Mouse (Mus musculus): ENCODE results near the gene Flt3. TPM values are rescaled to one million over a fixed set of nuclear protein-coding genes. Genes with fewer than 3 reads are reported as not detected.

Gene Flt3
- total and polyA plus RNA-seq, 2 experiments from 2014 or later = 2.5 to 2.8 TPM

GRCm38 (mm10) chr5:147294121-147294520 lies 106.2 kb downstream of the Flt3 start:
- peak; percentile 59 for TF ChIP-seq CTCF (IDR thresholded peaks at IDR 0.05; ENCODE audit: low read depth)
- no peak for ATAC-seq
- Histone ChIP-seq H3K9ac (replicated peaks; ENCODE audit: low read length) (no peak overlapping the region), H3K27me3 (ENCODE audit: insufficient read depth, low read length) (peaks cover 64% of the 10 kb centered on the region), H3K27ac (no peak overlapping the region), H3K4me3 (ENCODE audit: low read length) (no peak overlapping the region), H3K36me3 (ENCODE audit: insufficient read depth, low read length) (no peaks in the 10 kb centered on the region), H3K4me1 (ENCODE audit: insufficient read depth, low read length) (no peaks in the 10 kb centered on the region), H3K9me3 (ENCODE audit: low read length) (no peaks in the 10 kb centered on the region), H3K4me2 (ENCODE audit: low read depth, low read length) (no peak overlapping the region)
- peak; percentile 38 for DNase-seq (ENCODE audit: low spot score)
- 13% methylated on average over 20 of the region's 20 CpGs for WGBS

- Histone ChIP-seq H3K4me3 (ENCODE audit: low read length) (no peak overlapping the region), H3K4me1 (ENCODE audit: insufficient read depth, low read length) (no peaks in the 10 kb centered on the region), H3K36me3 (ENCODE audit: insufficient read depth, low read length) (no peaks in the 10 kb centered on the region), H3K4me2 (ENCODE audit: low read depth, low read length) (no peak overlapping the region), H3K27ac (no peak overlapping the region), H3K9ac (replicated peaks; ENCODE audit: low read length) (no peak overlapping the region), H3K9me3 (ENCODE audit: low read length) (no peaks in the 10 kb centered on the region), H3K27me3 (ENCODE audit: insufficient read depth, low read length) (peaks cover 57% of the 10 kb centered on the region)
- TF ChIP-seq CTCF (IDR thresholded peaks at IDR 0.05; ENCODE audit: low read depth) = peak; percentile 96
- 19% methylated on average over 18 of the region's 18 CpGs for WGBS
- ATAC-seq (peak; percentile 80; the same call in 1 of the 2 replicates), DNase-seq (ENCODE audit: low spot score) (peak; percentile 90)
Observed at GRCm38 (mm10) chr5:147293127-147293910, 107.0 kb downstream of the Flt3 start.

DNA sequence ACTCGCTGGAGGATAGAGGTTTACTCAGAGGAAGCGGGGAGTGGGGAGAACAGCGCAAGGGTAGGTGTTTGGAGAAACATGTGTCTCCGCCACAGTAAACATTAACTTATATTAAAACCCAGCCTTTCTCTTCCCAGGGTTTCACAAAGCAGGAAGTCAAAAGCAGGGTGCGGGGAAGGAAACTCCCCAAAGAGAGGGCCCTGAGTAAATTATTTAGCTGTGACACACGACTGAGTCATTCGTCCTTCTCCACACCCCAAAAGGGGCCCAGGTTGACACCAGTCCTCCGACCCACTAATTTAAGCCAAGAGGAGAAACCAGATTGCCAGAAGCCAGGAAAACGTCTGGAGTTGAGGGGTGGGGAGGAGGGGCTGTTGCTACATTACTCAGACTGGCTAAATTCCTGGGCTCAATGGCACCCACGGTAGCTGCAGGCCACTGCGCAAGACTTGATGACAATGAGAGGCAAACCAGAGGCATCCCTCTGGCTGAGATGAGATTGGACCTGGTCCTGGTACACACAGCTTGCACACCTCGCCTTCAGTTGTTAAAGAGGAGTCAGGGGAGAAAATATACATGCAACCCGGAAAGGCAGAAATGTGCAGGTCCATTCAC lies 107.7 kb downstream of the Flt3 start:
- Histone ChIP-seq H3K27ac (no peak overlapping the region), H3K9ac (replicated peaks; ENCODE audit: low read length) (no peak overlapping the region), H3K4me1 (ENCODE audit: insufficient read depth, low read length) (no peaks in the 10 kb centered on the region), H3K36me3 (ENCODE audit: insufficient read depth, low read length) (no peaks in the 10 kb centered on the region), H3K4me3 (ENCODE audit: low read length) (no peak overlapping the region), H3K4me2 (ENCODE audit: low read depth, low read length) (no peak overlapping the region), H3K9me3 (ENCODE audit: low read length) (no peaks in the 10 kb centered on the region), H3K27me3 (ENCODE audit: insufficient read depth, low read length) (peaks cover 50% of the 10 kb centered on the region)
- DNase-seq (ENCODE audit: low spot score) = no peak
- no peak for TF ChIP-seq CTCF (IDR thresholded peaks at IDR 0.05; ENCODE audit: low read depth)
- ATAC-seq = no peak
- 50% methylated on average over 13 of the region's 13 CpGs for WGBS

DNA sequence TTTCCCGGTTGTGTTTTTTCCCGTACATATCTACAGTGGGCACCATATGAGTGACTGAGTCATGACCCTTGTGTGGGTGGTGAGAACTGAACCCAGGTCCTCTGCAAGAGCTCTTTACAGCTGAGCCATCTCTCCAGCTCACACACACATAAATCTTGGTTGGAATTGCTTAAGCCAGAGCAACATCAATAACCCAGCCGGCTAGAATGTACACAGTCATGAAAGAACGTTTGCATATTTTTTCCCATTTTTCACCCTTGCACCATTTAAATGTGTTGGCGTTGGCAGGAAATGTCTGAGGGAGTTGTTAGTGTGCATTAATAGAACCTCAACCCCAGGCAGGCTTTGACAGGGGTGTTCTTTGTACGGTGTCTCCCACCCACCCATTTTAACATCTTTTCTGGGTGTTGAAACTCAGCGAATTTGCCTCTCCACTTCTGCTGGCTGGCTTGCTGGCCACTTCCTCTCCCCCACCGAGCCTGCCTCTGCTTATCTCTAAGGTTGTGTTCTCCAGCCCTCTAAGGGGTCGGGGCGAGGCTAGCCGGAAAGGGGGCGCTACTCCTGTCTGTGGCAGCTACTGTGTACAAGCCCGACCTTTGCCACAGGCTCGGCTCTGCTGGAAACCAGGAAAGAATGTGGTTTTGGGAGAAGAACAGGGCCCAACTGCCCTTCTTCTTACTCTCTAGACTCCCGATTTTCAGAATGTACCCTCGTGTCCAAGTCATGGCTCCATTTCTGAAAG lies 108.4 kb downstream of the Flt3 start:
- Histone ChIP-seq H3K4me1 (ENCODE audit: insufficient read depth, low read length) (no peaks in the 10 kb centered on the region), H3K9ac (replicated peaks; ENCODE audit: low read length) (no peak overlapping the region), H3K27me3 (ENCODE audit: insufficient read depth, low read length) (peaks cover 44% of the 10 kb centered on the region), H3K4me2 (ENCODE audit: low read depth, low read length) (no peak overlapping the region), H3K27ac (no peak overlapping the region), H3K9me3 (ENCODE audit: low read length) (no peaks in the 10 kb centered on the region), H3K4me3 (ENCODE audit: low read length) (no peak overlapping the region), H3K36me3 (ENCODE audit: insufficient read depth, low read length) (no peaks in the 10 kb centered on the region)
- TF ChIP-seq CTCF (IDR thresholded peaks at IDR 0.05; ENCODE audit: low read depth) = no peak
- ATAC-seq (no peak), DNase-seq (ENCODE audit: low spot score) (no peak)
- WGBS = 39% methylated on average over 16 of the region's 16 CpGs

DNA sequence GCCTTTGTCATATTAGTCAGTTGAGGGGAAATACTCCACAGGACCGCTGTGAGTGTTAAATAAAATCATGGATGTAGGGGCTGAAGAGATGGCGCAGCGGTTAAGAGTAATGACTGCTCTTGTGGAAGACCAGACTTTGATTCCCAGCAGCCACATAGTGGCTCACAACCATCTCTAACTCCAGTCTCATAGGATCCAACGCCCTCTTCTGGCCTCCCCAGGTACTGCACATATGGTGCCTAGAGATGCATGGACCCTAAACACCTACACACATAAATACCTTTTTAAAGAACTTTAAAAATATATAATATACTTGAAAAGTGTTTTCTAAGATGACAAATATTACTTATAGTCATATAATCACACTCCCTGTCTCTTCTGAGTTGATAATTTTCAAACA lies 115.9 kb downstream of the Flt3 start:
- H3K9ac ChIP-seq (replicated peaks; ENCODE audit: low read length) = no peak overlapping the region
- ATAC-seq (no peak), DNase-seq (ENCODE audit: low spot score) (no peak)
- H3K27ac ChIP-seq = no peak overlapping the region
- no peaks in the 10 kb centered on the region for H3K36me3 ChIP-seq (ENCODE audit: insufficient read depth, low read length)
- TF ChIP-seq CTCF (IDR thresholded peaks at IDR 0.05; ENCODE audit: low read depth) = no peak
- no peak overlapping the region for H3K4me3 ChIP-seq (ENCODE audit: low read length)
- no peak overlapping the region for H3K4me2 ChIP-seq (ENCODE audit: low read depth, low read length)
- H3K4me1 ChIP-seq (ENCODE audit: insufficient read depth, low read length) = no peaks in the 10 kb centered on the region
- WGBS = 75% methylated on average over 4 of the region's 4 CpGs
- H3K27me3 ChIP-seq (ENCODE audit: insufficient read depth, low read length) = peaks cover 26% of the 10 kb centered on the region
- H3K9me3 ChIP-seq (ENCODE audit: low read length) = no peaks in the 10 kb centered on the region

Small RNA genes within 50 kb of the gene (microRNA-seq; reads per million reads assigned to microRNA genes)
- gene Mir7k = 0.71 to 0.72 reads per million in 2 experiments

Other genes with a start within 250 kb of the Flt3 start
- 5.7 and 6.1 TPM in 2 replicates for gene Gsx1, start 211.8 kb downstream of the Flt3 start, total RNA-seq (2014; rRNA removed)
- 1.9 TPM in 2 replicates for gene Gsx1, start 211.8 kb downstream of the Flt3 start, polyA plus RNA-seq (2015; fragmentation: Nextera tagmentation; extraction: Ambion mirVana)
- not detected in 2 replicates for gene Pdx1, start 130.5 kb downstream of the Flt3 start, total RNA-seq (2014; rRNA removed)
- not detected in 2 replicates for gene Pdx1, start 130.5 kb downstream of the Flt3 start, polyA plus RNA-seq (2015; fragmentation: Nextera tagmentation; extraction: Ambion mirVana)
- gene Cdx2, start 93.2 kb downstream of the Flt3 start, total RNA-seq (2014; rRNA removed) = not detected in 2 replicates
- gene Cdx2, start 93.2 kb downstream of the Flt3 start, polyA plus RNA-seq (2015; fragmentation: Nextera tagmentation; extraction: Ambion mirVana) = not detected in 2 replicates
- not detected in 2 replicates for gene Urad, start 78.0 kb downstream of the Flt3 start, total RNA-seq (2014; rRNA removed)
- gene Urad, start 78.0 kb downstream of the Flt3 start, polyA plus RNA-seq (2015; fragmentation: Nextera tagmentation; extraction: Ambion mirVana) = not detected in 2 replicates
- 58.8 and 80.5 TPM in 2 replicates for gene Pan3, start 29.7 kb upstream of the Flt3 start, total RNA-seq (2014; rRNA removed)
- gene Pan3, start 29.7 kb upstream of the Flt3 start, polyA plus RNA-seq (2015; fragmentation: Nextera tagmentation; extraction: Ambion mirVana) = 53.9 and 58.8 TPM in 2 replicates

Data from hindbrain, postnatal 0 days (tissue).